Mouse (Mus musculus) midbrain, postnatal 0 days (tissue): ENCODE measurements around the gene Wwp2. TPM values are rescaled to one million over a fixed set of nuclear protein-coding genes. Genes with fewer than 3 reads are reported as not detected.
A peak's percentile ranks its signal among the peaks of the same experiment; 100 is the strongest.

Experiments used
- ATAC-seq: fragments of 200-750 bp; cut with Nextera tagmentation; 2 replicates; pipeline ENCODE4 v1.8.0; 2017; ENCODE audit warnings: moderate number of reproducible peaks, mild to moderate bottlenecking, moderate TSS enrichment, moderate library complexity; ENCODE audit not compliant: low FRiP score
- DNase-seq: peaks from one replicate; pipeline ENCODE4 v3.0.0-alpha.2; 2015; ENCODE audit warnings: low spot score
- H3K27ac ChIP-seq: fragments of 300-500 bp; sonication (generic); 2 replicates; pipeline ENCODE4 v1.5.1; 2014; ENCODE audit warnings: low read depth, mild to moderate bottlenecking, low read length, mixed read lengths
- H3K27me3 ChIP-seq: fragments of 300-500 bp; sonication (generic); 2 replicates; pipeline ENCODE4 v1.6.1; 2014; ENCODE audit warnings: low read length, control low read depth, mixed read lengths; ENCODE audit not compliant: insufficient read depth
- H3K36me3 ChIP-seq: fragments of 300-500 bp; sonication (generic); 2 replicates; pipeline ENCODE4 v1.6.1; 2014; ENCODE audit warnings: low read length, control low read depth, mixed read lengths; ENCODE audit not compliant: insufficient read depth
- H3K4me1 ChIP-seq: fragments of 300-500 bp; sonication (generic); 2 replicates; pipeline ENCODE4 v1.6.1; 2014; ENCODE audit warnings: mild to moderate bottlenecking, control low read depth, antibody characterized with exemption, low read length, mixed read lengths; ENCODE audit not compliant: insufficient read depth
- H3K4me2 ChIP-seq: fragments of 300-500 bp; sonication (generic); 2 replicates; pipeline ENCODE4 v1.6.1; 2014; ENCODE audit warnings: low read depth, mild to moderate bottlenecking, low read length, mixed read lengths; ENCODE audit not compliant: poor library complexity, severe bottlenecking
- H3K4me3 ChIP-seq: fragments of 300-500 bp; sonication (generic); 2 replicates; pipeline ENCODE4 v1.5.1; 2014; ENCODE audit warnings: low read depth, mild to moderate bottlenecking, low read length, moderate library complexity
- H3K9ac ChIP-seq: fragments of 300-500 bp; sonication (generic); replicated peaks from 2 replicates; pipeline ENCODE4 v1.6.1; 2014; ENCODE audit warnings: mild to moderate bottlenecking, low read length, moderate library complexity, mixed read lengths; ENCODE audit not compliant: poor library complexity, severe bottlenecking
- H3K9me3 ChIP-seq: fragments of 300-500 bp; sonication (generic); 2 replicates; pipeline ENCODE4 v1.6.1; 2016; ENCODE audit warnings: low read length, control low read depth
- CTCF ChIP-seq: IDR thresholded peaks from 2 replicates; pipeline ENCODE4 v1.5.1; 2016; ENCODE audit warnings: antibody characterized with exemption, mild to moderate bottlenecking
- WGBS: fragments of 180-500 bp; shearing (Covaris S2); extraction: QIAGEN DNeasy Blood & Tissue Kit; methylation state at CpG from one replicate; pipeline ENCODE4 v1.1.7; 2014; 5-methylcytosine and 5-hydroxymethylcytosine counted together
- polyA plus RNA-seq: library from polyadenylated mRNA; unstranded; fragments of >200 nt; fragmentation: Nextera tagmentation; extraction: Ambion mirVana; gene quantifications from 2 replicates; pipeline ENCODE4 v1.2.1, GENCODE M21; 2015
- total RNA-seq: library from RNA; depleted of rRNA; stranded (reverse); fragments of >200 nt; gene quantifications from 2 replicates; pipeline ENCODE4 v1.2.3, GENCODE M21; 2014

The Wwp2 gene
- total and polyA plus RNA-seq, 2 experiments from 2014 or later: 36.2 to 44.2 TPM

DNA sequence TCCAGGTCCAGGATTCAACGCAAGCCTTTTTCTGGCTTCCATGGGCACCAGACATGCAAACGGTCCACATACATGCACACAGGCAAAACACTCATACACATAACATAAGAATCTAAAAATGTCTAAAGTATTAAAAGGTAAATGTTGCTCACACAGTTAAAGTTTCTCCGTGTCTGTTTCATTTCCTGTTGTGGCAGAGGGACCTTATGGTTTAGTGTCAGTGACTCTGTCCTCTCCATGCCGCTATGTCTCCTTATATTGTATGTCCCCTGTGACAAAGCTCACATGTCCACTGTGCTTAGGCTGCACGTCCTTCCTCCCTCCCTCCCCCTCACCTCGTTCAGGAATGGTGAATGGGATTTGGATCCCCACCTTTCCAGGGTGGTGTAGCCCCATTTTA is 13.5 kb downstream of the Wwp2 start:
- WGBS: 76% methylated on average over 6 of the region's 6 CpGs
- no peak for TF ChIP-seq CTCF

DNA sequence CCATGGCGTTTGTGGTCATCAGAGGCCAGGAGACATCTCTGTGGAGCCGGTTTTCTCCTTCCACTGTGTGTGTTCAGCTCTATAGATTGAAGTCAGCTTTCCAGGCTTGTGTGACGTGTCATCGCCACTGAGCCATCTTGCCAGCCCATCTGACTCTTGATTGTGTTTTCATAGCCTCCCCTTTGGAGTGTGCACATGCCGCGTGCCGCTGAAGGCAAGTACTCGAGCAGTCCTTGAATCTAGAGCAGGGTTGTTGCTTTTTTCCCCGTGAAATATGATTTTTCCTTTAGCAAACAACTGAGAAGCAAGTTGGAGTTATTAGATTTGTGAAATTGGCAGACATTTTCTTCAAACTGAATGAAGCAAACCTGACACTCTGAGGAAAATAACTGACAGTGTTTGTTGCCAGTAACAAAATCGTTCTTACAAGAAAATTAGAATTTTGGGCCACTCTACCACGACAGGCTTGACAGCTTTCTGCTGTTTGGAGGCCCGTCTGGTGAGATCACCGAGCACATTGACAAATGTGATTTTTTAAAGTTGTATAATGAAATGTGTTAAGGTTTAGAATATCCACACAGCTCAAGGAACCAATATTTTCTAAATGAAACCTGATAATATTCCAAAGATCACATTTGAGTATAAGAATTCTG is 15.4 kb downstream of the Wwp2 start:
- TF ChIP-seq CTCF: no peak
- no peaks in the 10 kb centered on the region for H3K27me3 ChIP-seq
- 91% methylated on average over 13 of the region's 13 CpGs for WGBS
- no peaks in the 10 kb centered on the region for H3K9me3 ChIP-seq
- no peak overlapping the region for H3K4me3 ChIP-seq
- DNase-seq (no peak), ATAC-seq (no peak)
- no peak overlapping the region for H3K4me2 ChIP-seq
- no peaks in the 10 kb centered on the region for H3K4me1 ChIP-seq
- no peak overlapping the region for H3K27ac ChIP-seq
- H3K9ac ChIP-seq: no peak overlapping the region
- peaks cover 7% of the 10 kb centered on the region; the same call in 1 of the 2 replicates for H3K36me3 ChIP-seq

More for the DNA sequence above, 13.5 kb downstream of the Wwp2 start:
- ATAC-seq: no peak
- H3K4me2 ChIP-seq: no peak overlapping the region
- H3K36me3 ChIP-seq: peaks cover 5% of the 10 kb centered on the region; the same call in 1 of the 2 replicates
- no peaks in the 10 kb centered on the region for H3K9me3 ChIP-seq
- no peak overlapping the region for H3K9ac ChIP-seq
- no peak overlapping the region for H3K27ac ChIP-seq
- no peak overlapping the region for H3K4me3 ChIP-seq
- no peaks in the 10 kb centered on the region for H3K4me1 ChIP-seq
- H3K27me3 ChIP-seq: no peaks in the 10 kb centered on the region
- DNase-seq: no peak

DNA sequence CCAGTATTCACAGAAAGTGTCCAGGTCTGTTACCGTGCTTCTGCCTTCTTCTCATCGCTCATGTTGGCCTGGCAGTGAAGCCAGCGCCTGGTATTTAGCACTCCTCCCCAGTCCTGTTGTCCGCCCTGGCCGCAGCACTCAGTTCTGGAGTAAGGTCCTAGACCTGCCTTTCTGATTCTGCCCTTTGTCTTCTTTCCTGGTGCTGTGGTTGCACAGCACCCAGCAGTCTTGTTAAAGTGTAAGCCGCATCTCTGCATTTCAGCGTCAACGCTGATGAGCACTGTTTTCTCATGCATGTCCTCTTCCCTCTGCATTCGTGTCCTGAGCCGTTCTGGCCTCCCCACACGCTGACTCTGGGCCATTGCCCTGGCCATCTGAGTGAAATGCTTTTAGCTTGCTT is 17.2 kb downstream of the Wwp2 start:
- WGBS: 96% methylated on average over 11 of the region's 11 CpGs
- TF ChIP-seq CTCF: no peak
- no peak for ATAC-seq

DNA sequence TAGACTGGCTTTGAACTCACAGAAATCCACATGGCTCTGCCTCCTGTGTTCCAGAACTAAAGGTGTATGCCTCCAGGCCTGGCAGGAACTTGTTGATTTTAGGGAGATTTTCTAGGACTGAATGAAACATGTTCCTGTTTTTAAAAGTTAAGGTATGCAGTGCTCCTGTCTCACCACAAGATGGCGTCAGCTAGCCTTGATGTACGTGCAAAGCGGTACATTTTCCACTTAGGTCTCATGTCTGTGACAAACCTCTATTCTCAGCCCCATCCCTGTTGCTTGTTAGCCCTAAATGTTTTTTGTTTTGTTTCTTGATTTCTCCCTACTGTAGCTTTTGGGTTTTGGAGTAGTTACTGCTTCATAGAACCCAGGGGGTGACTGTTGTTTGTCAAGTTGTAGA is 19.1 kb downstream of the Wwp2 start:
- no peak overlapping the region for H3K4me3 ChIP-seq
- peaks cover 19% of the 10 kb centered on the region for H3K36me3 ChIP-seq
- WGBS: 8% methylated on average over 3 of the region's 3 CpGs
- no peaks in the 10 kb centered on the region for H3K9me3 ChIP-seq
- DNase-seq: peak; percentile 74
- TF ChIP-seq CTCF: peak; percentile 92
- no peak overlapping the region for H3K27ac ChIP-seq
- H3K27me3 ChIP-seq: no peaks in the 10 kb centered on the region
- no peak overlapping the region for H3K4me2 ChIP-seq
- H3K9ac ChIP-seq: no peak overlapping the region
- no peak for ATAC-seq
- H3K4me1 ChIP-seq: no peaks in the 10 kb centered on the region

More for the DNA sequence above, 17.2 kb downstream of the Wwp2 start:
- Histone ChIP-seq H3K27me3 (no peaks in the 10 kb centered on the region), H3K36me3 (peaks cover 16% of the 10 kb centered on the region), H3K9me3 (no peaks in the 10 kb centered on the region), H3K27ac (no peak overlapping the region), H3K9ac (no peak overlapping the region), H3K4me2 (no peak overlapping the region), H3K4me3 (no peak overlapping the region), H3K4me1 (no peaks in the 10 kb centered on the region)
- no peak for DNase-seq

DNA sequence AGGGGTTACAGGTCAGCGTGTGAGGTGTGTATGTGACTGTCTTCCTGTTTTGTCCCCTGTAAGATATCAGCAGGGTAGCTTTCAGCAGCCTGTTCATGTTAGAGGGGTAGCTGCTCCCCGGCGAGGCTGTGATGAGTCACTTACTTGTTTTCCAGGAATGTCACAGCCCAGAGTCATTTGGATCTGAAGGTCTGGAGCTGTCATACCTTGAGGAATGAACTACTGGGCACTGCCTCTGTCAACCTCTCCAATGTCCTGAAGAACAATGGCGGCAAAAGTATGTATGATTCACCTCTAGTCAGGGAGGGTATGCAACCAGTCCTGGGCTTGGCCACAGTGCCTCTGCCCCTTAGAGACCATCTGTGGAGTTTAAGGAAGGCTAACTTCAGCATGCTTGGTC is 21.6 kb downstream of the Wwp2 start:
- no peaks in the 10 kb centered on the region for H3K4me1 ChIP-seq
- ATAC-seq (no peak), DNase-seq (no peak)
- no peak overlapping the region for H3K9ac ChIP-seq
- H3K4me3 ChIP-seq: no peak overlapping the region
- H3K4me2 ChIP-seq: no peak overlapping the region
- WGBS: 85% methylated on average over 4 of the region's 4 CpGs
- no peaks in the 10 kb centered on the region for H3K27me3 ChIP-seq
- H3K36me3 ChIP-seq: peaks cover 36% of the 10 kb centered on the region
- no peak overlapping the region for H3K27ac ChIP-seq
- TF ChIP-seq CTCF: no peak
- no peaks in the 10 kb centered on the region for H3K9me3 ChIP-seq

DNA sequence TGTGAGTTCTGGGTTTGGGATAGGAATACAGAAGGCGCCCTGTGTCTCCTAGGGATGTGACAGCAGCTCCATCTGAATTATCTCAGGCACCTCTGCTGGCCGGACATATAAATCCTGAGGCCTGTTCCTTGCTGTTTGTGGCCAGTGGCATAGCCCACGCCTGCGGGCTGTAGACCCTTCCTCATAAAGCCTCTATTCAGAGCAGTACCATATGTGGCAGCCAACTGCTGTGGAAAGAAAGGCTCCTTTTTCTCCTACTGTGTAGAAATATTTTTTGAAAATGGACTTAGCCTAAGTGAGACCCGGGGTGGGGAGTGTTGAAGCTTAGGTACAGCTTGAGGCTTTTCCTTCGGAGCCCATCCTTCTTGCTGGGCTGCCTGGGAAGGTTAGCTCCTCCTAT is 22.1 kb downstream of the Wwp2 start:
- DNase-seq (no peak), ATAC-seq (no peak)
- WGBS: 91% methylated on average over 6 of the region's 6 CpGs
- Histone ChIP-seq H3K36me3 (peaks cover 35% of the 10 kb centered on the region), H3K4me2 (no peak overlapping the region), H3K27me3 (no peaks in the 10 kb centered on the region), H3K9me3 (no peaks in the 10 kb centered on the region), H3K9ac (no peak overlapping the region), H3K4me3 (no peak overlapping the region), H3K27ac (no peak overlapping the region), H3K4me1 (no peaks in the 10 kb centered on the region)
- TF ChIP-seq CTCF: no peak
